Mouse (Mus musculus) MEL-GATA-1-ER (cell line): ENCODE data around the gene Vmn2r49.
"Not testable (repeated sequence)": the region's sequence is repeated elsewhere in the genome, so short reads cannot be mapped to it uniquely, and the experiment has no call there.

Experiments
- DNase-seq: peaks from one replicate; pipeline ENCODE4 v3.0.0-alpha.2; 2012; ENCODE audit warnings: low read depth; ENCODE audit errors: extremely low read depth

Vmn2r49 gene

GRCm38 (mm10) chr7:9992157-9992556 is at the start of gene Vmn2r49:
TSS of gene Vmn2r49 (minus strand) at chr7:9992257.
- not testable (repeated sequence) for DNase-seq

- DNase-seq = not testable (repeated sequence)
Observed at GRCm38 (mm10) chr7:9953485-9953884, 38.6 kb downstream of the Vmn2r49 start, which contains the start of gene Vmn2r48. TSS of gene Vmn2r48 (minus strand) at chr7:9953585.
